Mouse (Mus musculus) heart, adult 2 months (tissue): ENCODE measurements at regions not wholly inside any gene's neighbourhood (a gene's known extent, or its start where the extent isn't known, plus 50 kb on each side); places are given as distances from the start of the nearest gene placed in this dataset.

Experiments used
- CTCF ChIP-seq: fragments of 200-600 bp; IDR thresholded peaks from 2 replicates; pipeline ENCODE4 v1.8.1; 2022; ENCODE audit warnings: antibody characterized with exemption, mild to moderate bottlenecking, moderate library complexity
- EP300 ChIP-seq: fragments of 200-500 bp; IDR thresholded peaks from 2 replicates; pipeline ENCODE4 v1.6.1; 2011; ENCODE audit warnings: low read depth, low read length, control low read depth; ENCODE audit not compliant: insufficient read depth
- POLR2A ChIP-seq: fragments of 200-500 bp; IDR thresholded peaks from 2 replicates; pipeline ENCODE4 v1.6.1; 2011; ENCODE audit warnings: mild to moderate bottlenecking, low read depth, low read length, control low read depth; ENCODE audit not compliant: insufficient read depth

DNA sequence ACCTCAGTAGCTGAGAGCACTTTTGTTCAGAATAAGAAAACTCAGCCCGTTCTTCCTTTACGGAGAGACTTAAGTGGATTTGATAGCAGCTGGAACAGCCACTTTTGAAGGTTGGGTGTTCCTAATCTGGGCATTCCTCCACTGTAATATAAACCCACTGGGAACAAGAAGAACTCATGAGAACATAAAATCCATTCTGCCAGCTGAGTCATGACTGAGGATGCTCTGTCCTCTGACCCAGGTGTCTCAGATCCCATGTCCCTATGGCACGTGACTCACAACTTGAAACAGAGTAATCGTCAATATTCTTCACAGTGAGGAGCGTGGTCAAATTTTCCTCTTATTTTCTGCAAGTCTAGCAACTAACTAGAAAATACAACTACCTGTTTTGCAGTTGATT lies 240.3 kb downstream of the Tgfb2 start:
- TF ChIP-seq CTCF (no peak), EP300 (no peak), POLR2A (no peak)
